Mouse (Mus musculus): ENCODE data around the gene Sla2. TPM values are rescaled to one million over a fixed set of nuclear protein-coding genes. Genes with fewer than 3 reads are reported as not detected.
A peak's percentile ranks its signal among the peaks of the same experiment; 100 is the strongest.

Sla2 gene
- polyA plus RNA-seq, 1 experiment, result not detected

GRCm38 (mm10) chr2:156850505-156850904 is 36.5 kb downstream of the Sla2 start:
- H3K4me1 ChIP-seq (ENCODE audit: control insufficient read depth, insufficient read depth, low read length), result no peaks in the 10 kb centered on the region
- TF ChIP-seq CTCF (IDR thresholded peaks at IDR 0.05; ENCODE audit: insufficient read depth, low read depth, low read length), result no peak
- no peak overlapping the region for H3K4me3 ChIP-seq (ENCODE audit: insufficient read depth, low read depth, low read length)
- 93% methylated on average over 5 of the region's 5 CpGs for WGBS
- no peak overlapping the region for H3K27ac ChIP-seq (ENCODE audit: insufficient read depth, low read depth, low read length)

GRCm38 (mm10) chr2:156848526-156849182 is 38.3 kb downstream of the Sla2 start:
- WGBS, result 67% methylated on average over 6 of the region's 6 CpGs
- peaks cover 3% of the 10 kb centered on the region; the same call in 1 of the 2 replicates for H3K4me1 ChIP-seq (ENCODE audit: control insufficient read depth, insufficient read depth, low read length)
- no peak overlapping the region for H3K4me3 ChIP-seq (ENCODE audit: insufficient read depth, low read depth, low read length)
- no peak overlapping the region for H3K27ac ChIP-seq (ENCODE audit: insufficient read depth, low read depth, low read length)
- TF ChIP-seq CTCF (IDR thresholded peaks at IDR 0.05; ENCODE audit: insufficient read depth, low read depth, low read length), result no peak
- no peak for TF ChIP-seq POLR2A (IDR thresholded peaks at IDR 0.05; ENCODE audit: insufficient read depth, low read depth, low read length)

GRCm38 (mm10) chr2:156847653-156848052 is 39.3 kb downstream of the Sla2 start:
- Histone ChIP-seq H3K27ac (ENCODE audit: insufficient read depth, low read depth, low read length) (no peak overlapping the region), H3K4me3 (ENCODE audit: insufficient read depth, low read depth, low read length) (no peak overlapping the region), H3K4me1 (ENCODE audit: control insufficient read depth, insufficient read depth, low read length) (peaks cover 4% of the 10 kb centered on the region; the same call in 1 of the 2 replicates)
- no peak for TF ChIP-seq CTCF (IDR thresholded peaks at IDR 0.05; ENCODE audit: insufficient read depth, low read depth, low read length)
- TF ChIP-seq POLR2A (IDR thresholded peaks at IDR 0.05; ENCODE audit: insufficient read depth, low read depth, low read length), result no peak
- WGBS, result 66% methylated on average over 6 of the region's 6 CpGs

- 70% methylated on average over 10 of the region's 10 CpGs for WGBS
- Histone ChIP-seq H3K4me3 (ENCODE audit: insufficient read depth, low read depth, low read length) (no peak overlapping the region), H3K27ac (ENCODE audit: insufficient read depth, low read depth, low read length) (no peak overlapping the region), H3K4me1 (ENCODE audit: control insufficient read depth, insufficient read depth, low read length) (peaks cover 33% of the 10 kb centered on the region)
- TF ChIP-seq CTCF (IDR thresholded peaks at IDR 0.05; ENCODE audit: insufficient read depth, low read depth, low read length) (no peak), POLR2A (IDR thresholded peaks at IDR 0.05; ENCODE audit: insufficient read depth, low read depth, low read length) (no peak)
Measured at GRCm38 (mm10) chr2:156844715-156845114, 42.3 kb downstream of the Sla2 start.

GRCm38 (mm10) chr2:156843331-156843730 is 43.7 kb downstream of the Sla2 start:
- no peak overlapping the region for H3K27ac ChIP-seq (ENCODE audit: insufficient read depth, low read depth, low read length)
- 80% methylated on average over 10 of the region's 10 CpGs for WGBS
- H3K4me3 ChIP-seq (ENCODE audit: insufficient read depth, low read depth, low read length), result no peak overlapping the region
- no peak for TF ChIP-seq CTCF (IDR thresholded peaks at IDR 0.05; ENCODE audit: insufficient read depth, low read depth, low read length)
- TF ChIP-seq POLR2A (IDR thresholded peaks at IDR 0.05; ENCODE audit: insufficient read depth, low read depth, low read length), result no peak
- H3K4me1 ChIP-seq (ENCODE audit: control insufficient read depth, insufficient read depth, low read length), result peaks cover 35% of the 10 kb centered on the region

GRCm38 (mm10) chr2:156842711-156843110 is 44.3 kb downstream of the Sla2 start:
- no peak overlapping the region for H3K4me3 ChIP-seq (ENCODE audit: insufficient read depth, low read depth, low read length)
- TF ChIP-seq CTCF (IDR thresholded peaks at IDR 0.05; ENCODE audit: insufficient read depth, low read depth, low read length), result no peak
- no peak for TF ChIP-seq POLR2A (IDR thresholded peaks at IDR 0.05; ENCODE audit: insufficient read depth, low read depth, low read length)
- H3K27ac ChIP-seq (ENCODE audit: insufficient read depth, low read depth, low read length), result no peak overlapping the region
- H3K4me1 ChIP-seq (ENCODE audit: control insufficient read depth, insufficient read depth, low read length), result peaks cover 35% of the 10 kb centered on the region
- WGBS, result 48% methylated on average over 11 of the region's 11 CpGs

- TF ChIP-seq CTCF (IDR thresholded peaks at IDR 0.05; ENCODE audit: insufficient read depth, low read depth, low read length) (no peak), POLR2A (IDR thresholded peaks at IDR 0.05; ENCODE audit: insufficient read depth, low read depth, low read length) (no peak)
- 25% methylated on average over 20 of the region's 20 CpGs for WGBS
- H3K27ac ChIP-seq (ENCODE audit: insufficient read depth, low read depth, low read length), result no peak overlapping the region
Measured at GRCm38 (mm10) chr2:156841841-156842706, 44.9 kb downstream of the Sla2 start.

GRCm38 (mm10) chr2:156841028-156841840 is 45.8 kb downstream of the Sla2 start:
- peaks cover 35% of the 10 kb centered on the region for H3K4me1 ChIP-seq (ENCODE audit: control insufficient read depth, insufficient read depth, low read length)
- WGBS, result 2% methylated on average over 41 of the region's 42 CpGs
- no peak overlapping the region for H3K27ac ChIP-seq (ENCODE audit: insufficient read depth, low read depth, low read length)
- no peak for TF ChIP-seq POLR2A (IDR thresholded peaks at IDR 0.05; ENCODE audit: insufficient read depth, low read depth, low read length)
- no peak for TF ChIP-seq CTCF (IDR thresholded peaks at IDR 0.05; ENCODE audit: insufficient read depth, low read depth, low read length)
- H3K4me3 ChIP-seq (ENCODE audit: insufficient read depth, low read depth, low read length), result peak overlapping the region; percentile 45

More at GRCm38 (mm10) chr2:156841841-156842706, 44.9 kb downstream of the Sla2 start:
- no peak overlapping the region for H3K4me3 ChIP-seq (ENCODE audit: insufficient read depth, low read depth, low read length)
- peaks cover 35% of the 10 kb centered on the region for H3K4me1 ChIP-seq (ENCODE audit: control insufficient read depth, insufficient read depth, low read length)
